Mouse (Mus musculus) kidney, adult 9 months (tissue): ENCODE data around the gene Rapgefl1.

Experiments
- DNase-seq: peaks from one replicate; pipeline ENCODE4 v3.0.0; 2022

Gene Rapgefl1

GRCm38 (mm10) chr11:98863028-98863750 is 26.6 kb downstream of the Rapgefl1 start, which contains the start of gene Wipf2:
Wipf2 (plus strand) TSS chr11:98863638.
- peak; percentile 97 for DNase-seq

GRCm38 (mm10) chr11:98863751-98864429 is 27.3 kb downstream of the Rapgefl1 start:
- peak; percentile 40 for DNase-seq

GRCm38 (mm10) chr11:98867293-98867692 is 30.7 kb downstream of the Rapgefl1 start:
- DNase-seq: no peak

- DNase-seq: no peak
Measured at GRCm38 (mm10) chr11:98869906-98870305, 33.3 kb downstream of the Rapgefl1 start.

- no peak for DNase-seq
Measured at GRCm38 (mm10) chr11:98870791-98871190, 34.2 kb downstream of the Rapgefl1 start.

GRCm38 (mm10) chr11:98871416-98871815 is 34.8 kb downstream of the Rapgefl1 start:
- DNase-seq: no peak

GRCm38 (mm10) chr11:98872040-98872439 is 35.5 kb downstream of the Rapgefl1 start:
- no peak for DNase-seq

GRCm38 (mm10) chr11:98873900-98874299 is 37.3 kb downstream of the Rapgefl1 start:
- DNase-seq: peak; percentile 24

- peak; percentile 69 for DNase-seq
Measured at GRCm38 (mm10) chr11:98877001-98877400, 40.4 kb downstream of the Rapgefl1 start.

GRCm38 (mm10) chr11:98887703-98888102 is 51.1 kb downstream of the Rapgefl1 start:
- no peak for DNase-seq

- DNase-seq: no peak
Measured at GRCm38 (mm10) chr11:98889077-98889476, 52.5 kb downstream of the Rapgefl1 start.

- DNase-seq: no peak
Measured at GRCm38 (mm10) chr11:98889977-98890376, 53.4 kb downstream of the Rapgefl1 start.

- no peak for DNase-seq
Measured at GRCm38 (mm10) chr11:98892426-98892825, 55.8 kb downstream of the Rapgefl1 start.

- no peak for DNase-seq
Measured at GRCm38 (mm10) chr11:98900529-98901125, 64.0 kb downstream of the Rapgefl1 start.

GRCm38 (mm10) chr11:98902621-98903245 is 66.1 kb downstream of the Rapgefl1 start:
- no peak for DNase-seq
